Mouse (Mus musculus) forebrain, embryonic 16.5 days (tissue): ENCODE measurements around the gene Idh2. TPM values are rescaled to one million over a fixed set of nuclear protein-coding genes. Genes with fewer than 3 reads are reported as not detected.

Source experiments
- ATAC-seq: fragments of 200-750 bp; cut with Nextera tagmentation; 2 replicates; pipeline ENCODE4 v1.8.0; 2017; ENCODE audit warnings: mild to moderate bottlenecking, moderate library complexity
- H3K27ac ChIP-seq: fragments of 300-500 bp; sonication (generic); 2 replicates; pipeline ENCODE4 v1.5.1; 2014; ENCODE audit warnings: low read length, control low read depth
- H3K27me3 ChIP-seq: fragments of 300-500 bp; sonication (generic); replicated peaks from 2 replicates; pipeline ENCODE4 v1.6.1; 2014; ENCODE audit warnings: low read length; ENCODE audit not compliant: control insufficient read depth, insufficient read depth
- H3K36me3 ChIP-seq: fragments of 300-500 bp; sonication (generic); 2 replicates; pipeline ENCODE4 v1.6.1; 2014; ENCODE audit not compliant: control insufficient read depth, insufficient read depth
- H3K4me1 ChIP-seq: fragments of 300-500 bp; sonication (generic); replicated peaks from 2 replicates; pipeline ENCODE4 v1.6.1; 2014; ENCODE audit warnings: low read length; ENCODE audit not compliant: control insufficient read depth, insufficient read depth
- H3K4me2 ChIP-seq: fragments of 300-500 bp; sonication (generic); 2 replicates; pipeline ENCODE4 v1.6.1; 2014; ENCODE audit warnings: mild to moderate bottlenecking, low read length, control low read depth
- H3K4me3 ChIP-seq: fragments of 300-500 bp; sonication (generic); replicated peaks from 2 replicates; pipeline ENCODE4 v1.5.1; 2014; ENCODE audit warnings: mild to moderate bottlenecking, low read length, control low read depth
- H3K9ac ChIP-seq: fragments of 300-500 bp; sonication (generic); replicated peaks from 2 replicates; pipeline ENCODE4 v1.6.1; 2014; ENCODE audit warnings: low read depth, low read length, control low read depth
- H3K9me3 ChIP-seq: fragments of 300-500 bp; sonication (generic); 2 replicates; pipeline ENCODE4 v1.6.1; 2016; ENCODE audit warnings: low read length; ENCODE audit not compliant: control insufficient read depth
- WGBS: fragments of 180-500 bp; shearing (Covaris S2); extraction: QIAGEN DNeasy Blood & Tissue Kit; methylation state at CpG from one replicate; pipeline ENCODE4 v1.1.7; 2014; 5-methylcytosine and 5-hydroxymethylcytosine counted together
- polyA plus RNA-seq: library from polyadenylated mRNA; unstranded; fragments of >200 nt; fragmentation: Nextera tagmentation; extraction: Ambion mirVana; gene quantifications from 2 replicates; pipeline ENCODE4 v1.2.1, GENCODE M21; 2015

Idh2 gene
- 286 and 298 TPM in 2 replicates for polyA plus RNA-seq

- H3K36me3 ChIP-seq = no peaks in the 10 kb centered on the region
- peak within 1 kb of the TSS; percentile 60 for H3K4me3 ChIP-seq
- peak within 1 kb of the TSS; percentile 52 for H3K4me2 ChIP-seq
- peaks cover 39% of the 10 kb centered on the region for H3K4me1 ChIP-seq
- peak; percentile 96 for ATAC-seq
- peak within 1 kb of the TSS; percentile 81 for H3K9ac ChIP-seq
- WGBS = under 1% methylated on average over 26 of the region's 29 CpGs
- H3K9me3 ChIP-seq = no peaks in the 10 kb centered on the region
- no peaks in the 10 kb centered on the region for H3K27me3 ChIP-seq
- H3K27ac ChIP-seq = peak within 1 kb of the TSS; percentile 98
Observed at GRCm38 (mm10) chr7:80115224-80115590, at the start of gene Idh2. Gene Idh2, minus strand, starts transcription at chr7:80115392.

GRCm38 (mm10) chr7:80160945-80161306 is 45.7 kb upstream of the Idh2 start:
- H3K4me2 ChIP-seq = no peak overlapping the region
- 77% methylated on average over 8 of the region's 8 CpGs for WGBS
- H3K4me1 ChIP-seq = 0 out of 2 replicates have a peak, but pooled peaks cover 4% of the 10 kb centered on the region
- no peaks in the 10 kb centered on the region for H3K27me3 ChIP-seq
- no peaks in the 10 kb centered on the region for H3K9me3 ChIP-seq
- H3K36me3 ChIP-seq = no peaks in the 10 kb centered on the region
- no peak for ATAC-seq
- no peak overlapping the region for H3K4me3 ChIP-seq
- H3K27ac ChIP-seq = no peak overlapping the region
- H3K9ac ChIP-seq = no peak overlapping the region

- no peaks in the 10 kb centered on the region for H3K36me3 ChIP-seq
- no peak overlapping the region for H3K4me2 ChIP-seq
- no peak overlapping the region for H3K4me3 ChIP-seq
- no peak overlapping the region for H3K9ac ChIP-seq
- no peaks in the 10 kb centered on the region for H3K9me3 ChIP-seq
- no peak overlapping the region for H3K27ac ChIP-seq
- no peak for ATAC-seq
- 0 out of 2 replicates have a peak, but pooled peaks cover 4% of the 10 kb centered on the region for H3K4me1 ChIP-seq
- H3K27me3 ChIP-seq = no peaks in the 10 kb centered on the region
- WGBS = 61% methylated on average over 7 of the region's 7 CpGs
Observed at GRCm38 (mm10) chr7:80160293-80160944, 45.2 kb upstream of the Idh2 start.

GRCm38 (mm10) chr7:80158496-80159268 is 43.5 kb upstream of the Idh2 start:
- Histone ChIP-seq H3K4me2 (no peak overlapping the region), H3K4me1 (0 out of 2 replicates have a peak, but pooled peaks cover 4% of the 10 kb centered on the region), H3K4me3 (no peak overlapping the region), H3K27me3 (no peaks in the 10 kb centered on the region), H3K9me3 (no peaks in the 10 kb centered on the region), H3K9ac (no peak overlapping the region), H3K36me3 (no peaks in the 10 kb centered on the region), H3K27ac (no peak overlapping the region)
- ATAC-seq = no peak
- 88% methylated on average over 8 of the region's 8 CpGs for WGBS

GRCm38 (mm10) chr7:80156711-80157227 is 41.6 kb upstream of the Idh2 start:
- ATAC-seq = no peak
- H3K4me2 ChIP-seq = no peak overlapping the region
- H3K4me3 ChIP-seq = no peak overlapping the region
- H3K9me3 ChIP-seq = no peaks in the 10 kb centered on the region
- no peaks in the 10 kb centered on the region for H3K27me3 ChIP-seq
- no peaks in the 10 kb centered on the region for H3K36me3 ChIP-seq
- H3K27ac ChIP-seq = no peak overlapping the region
- 47% methylated on average over 13 of the region's 13 CpGs for WGBS
- H3K4me1 ChIP-seq = 0 out of 2 replicates have a peak, but pooled peaks cover 4% of the 10 kb centered on the region
- H3K9ac ChIP-seq = no peak overlapping the region

- H3K4me3 ChIP-seq = no peak overlapping the region
- H3K4me1 ChIP-seq = peaks cover 2% of the 10 kb centered on the region; the same call in 1 of the 2 replicates
- H3K4me2 ChIP-seq = no peak overlapping the region
- no peaks in the 10 kb centered on the region for H3K27me3 ChIP-seq
- no peaks in the 10 kb centered on the region for H3K36me3 ChIP-seq
- ATAC-seq = no peak
- no peak overlapping the region for H3K9ac ChIP-seq
- H3K9me3 ChIP-seq = no peaks in the 10 kb centered on the region
- no peak overlapping the region for H3K27ac ChIP-seq
- WGBS = 76% methylated on average over 3 of the region's 3 CpGs
Observed at GRCm38 (mm10) chr7:80154689-80155088, 39.5 kb upstream of the Idh2 start.

GRCm38 (mm10) chr7:80152756-80153155 is 37.6 kb upstream of the Idh2 start:
- no peaks in the 10 kb centered on the region for H3K27me3 ChIP-seq
- 94% methylated on average over 8 of the region's 8 CpGs for WGBS
- no peak overlapping the region for H3K4me3 ChIP-seq
- ATAC-seq = no peak
- no peaks in the 10 kb centered on the region for H3K36me3 ChIP-seq
- peaks cover 9% of the 10 kb centered on the region; the same call in 1 of the 2 replicates for H3K4me1 ChIP-seq
- H3K9me3 ChIP-seq = no peaks in the 10 kb centered on the region
- H3K9ac ChIP-seq = no peak overlapping the region
- H3K4me2 ChIP-seq = no peak overlapping the region
- no peak overlapping the region for H3K27ac ChIP-seq

GRCm38 (mm10) chr7:80152152-80152551 is 37.0 kb upstream of the Idh2 start:
- no peaks in the 10 kb centered on the region for H3K27me3 ChIP-seq
- H3K27ac ChIP-seq = no peak overlapping the region
- H3K4me3 ChIP-seq = no peak overlapping the region
- ATAC-seq = no peak
- no peaks in the 10 kb centered on the region for H3K9me3 ChIP-seq
- no peak overlapping the region for H3K4me2 ChIP-seq
- WGBS = 68% methylated on average over 6 of the region's 6 CpGs
- peaks cover 9% of the 10 kb centered on the region; the same call in 1 of the 2 replicates for H3K4me1 ChIP-seq
- H3K36me3 ChIP-seq = no peaks in the 10 kb centered on the region
- no peak overlapping the region for H3K9ac ChIP-seq

- WGBS = 15% methylated on average over 9 of the region's 9 CpGs
- peak; percentile 84 for ATAC-seq
- H3K4me2 ChIP-seq = peak overlapping the region; percentile 46
- H3K4me1 ChIP-seq = peaks cover 9% of the 10 kb centered on the region; the same call in 1 of the 2 replicates
- no peaks in the 10 kb centered on the region for H3K27me3 ChIP-seq
- H3K36me3 ChIP-seq = no peaks in the 10 kb centered on the region
- peak overlapping the region; percentile 22 for H3K4me3 ChIP-seq
- no peaks in the 10 kb centered on the region for H3K9me3 ChIP-seq
- peak overlapping the region; percentile 78 for H3K27ac ChIP-seq
- no peak overlapping the region for H3K9ac ChIP-seq
Observed at GRCm38 (mm10) chr7:80149356-80149755, 34.2 kb upstream of the Idh2 start.
